Mouse (Mus musculus): ENCODE measurements around the gene Plekhj1. TPM values are rescaled to one million over a fixed set of nuclear protein-coding genes. Genes with fewer than 3 reads are reported as not detected.

Plekhj1 gene
- polyA plus RNA-seq, 1 experiment from 2014 or later = 119 TPM

MicroRNA genes within 50 kb of the gene (microRNA counts, 519-probe panel; counts per million panel counts)
- not detected for microRNA mmu-miR-1982

Small RNA genes within 50 kb of the gene (microRNA-seq; reads per million reads assigned to microRNA genes)
- gene Mir1982 (ENCODE audit: borderline number of aligned reads) = 10.8 reads per million, percentile 12 among the genes with 10 or more reads in this experiment

Other genes starting within 250 kb of the Plekhj1 start
- gene Rexo1, start 237.1 kb downstream of the Plekhj1 start, polyA plus RNA-seq (2014; fragmentation: Nextera tagmentation; extraction: Ambion mirVana) = 17.1 and 20.6 TPM in 2 replicates
- 4.5 and 5.5 TPM in 2 replicates for gene Klf16, start 221.3 kb downstream of the Plekhj1 start, polyA plus RNA-seq (2014; fragmentation: Nextera tagmentation; extraction: Ambion mirVana)
- gene Abhd17a, start 208.3 kb downstream of the Plekhj1 start, polyA plus RNA-seq (2014; fragmentation: Nextera tagmentation; extraction: Ambion mirVana) = 94.8 and 111 TPM in 2 replicates
- gene Scamp4, start 195.8 kb downstream of the Plekhj1 start, polyA plus RNA-seq (2014; fragmentation: Nextera tagmentation; extraction: Ambion mirVana) = 62.4 and 64.9 TPM in 2 replicates
- gene Adat3, start 195.7 kb downstream of the Plekhj1 start, polyA plus RNA-seq (2014; fragmentation: Nextera tagmentation; extraction: Ambion mirVana) = 5.7 and 5.8 TPM in 2 replicates
- gene Gm49322, start 192.6 kb downstream of the Plekhj1 start, polyA plus RNA-seq (2014; fragmentation: Nextera tagmentation; extraction: Ambion mirVana) = 1.4 and 1.5 TPM in 2 replicates
- gene Csnk1g2, start 175.8 kb downstream of the Plekhj1 start, polyA plus RNA-seq (2014; fragmentation: Nextera tagmentation; extraction: Ambion mirVana) = 93.4 and 97.9 TPM in 2 replicates
- 53.5 and 56.3 TPM in 2 replicates for gene Btbd2, start 141.6 kb downstream of the Plekhj1 start, polyA plus RNA-seq (2014; fragmentation: Nextera tagmentation; extraction: Ambion mirVana)
- 63.7 and 67.0 TPM in 2 replicates for gene Mknk2, start 120.5 kb downstream of the Plekhj1 start, polyA plus RNA-seq (2014; fragmentation: Nextera tagmentation; extraction: Ambion mirVana)
- gene Mob3a, start 96.6 kb downstream of the Plekhj1 start, polyA plus RNA-seq (2014; fragmentation: Nextera tagmentation; extraction: Ambion mirVana) = 42.3 and 45.0 TPM in 2 replicates
- 4.8 and 7.6 TPM in 2 replicates for gene Izumo4, start 96.4 kb downstream of the Plekhj1 start, polyA plus RNA-seq (2014; fragmentation: Nextera tagmentation; extraction: Ambion mirVana)
- gene Ap3d1, start 56.4 kb downstream of the Plekhj1 start, polyA plus RNA-seq (2014; fragmentation: Nextera tagmentation; extraction: Ambion mirVana) = 57.6 and 61.0 TPM in 2 replicates
- 13.8 and 16.6 TPM in 2 replicates for gene Dot1l, start 43.4 kb downstream of the Plekhj1 start, polyA plus RNA-seq (2014; fragmentation: Nextera tagmentation; extraction: Ambion mirVana)
- gene Sf3a2, start 428 bp downstream of the Plekhj1 start, polyA plus RNA-seq (2014; fragmentation: Nextera tagmentation; extraction: Ambion mirVana) = 92.6 and 93.9 TPM in 2 replicates
- not detected in 2 replicates for gene Amh, start 6.6 kb upstream of the Plekhj1 start, polyA plus RNA-seq (2014; fragmentation: Nextera tagmentation; extraction: Ambion mirVana)
- gene Jsrp1, start 14.9 kb upstream of the Plekhj1 start, polyA plus RNA-seq (2014; fragmentation: Nextera tagmentation; extraction: Ambion mirVana) = 0.60 and 1.2 TPM in 2 replicates
- 1,818 and 1,942 TPM in 2 replicates for gene Oaz1, start 28.0 kb upstream of the Plekhj1 start, polyA plus RNA-seq (2014; fragmentation: Nextera tagmentation; extraction: Ambion mirVana)
- 0.49 and 0.67 TPM in 2 replicates for gene Lingo3, start 45.4 kb upstream of the Plekhj1 start, polyA plus RNA-seq (2014; fragmentation: Nextera tagmentation; extraction: Ambion mirVana)
- 282 and 329 TPM in 2 replicates for gene Lsm7, start 56.6 kb upstream of the Plekhj1 start, polyA plus RNA-seq (2014; fragmentation: Nextera tagmentation; extraction: Ambion mirVana)
- gene Sppl2b, start 56.6 kb upstream of the Plekhj1 start, polyA plus RNA-seq (2014; fragmentation: Nextera tagmentation; extraction: Ambion mirVana) = 17.1 and 19.7 TPM in 2 replicates
- gene Tmprss9, start 73.2 kb upstream of the Plekhj1 start, polyA plus RNA-seq (2014; fragmentation: Nextera tagmentation; extraction: Ambion mirVana) = 0.06 TPM in 2 replicates
- gene Timm13, start 102.3 kb upstream of the Plekhj1 start, polyA plus RNA-seq (2014; fragmentation: Nextera tagmentation; extraction: Ambion mirVana) = 266 and 347 TPM in 2 replicates
- 18.4 and 19.4 TPM in 2 replicates for gene Lmnb2, start 119.6 kb upstream of the Plekhj1 start, polyA plus RNA-seq (2014; fragmentation: Nextera tagmentation; extraction: Ambion mirVana)
- gene Gadd45b, start 131.4 kb upstream of the Plekhj1 start, polyA plus RNA-seq (2014; fragmentation: Nextera tagmentation; extraction: Ambion mirVana) = 9.9 and 11.6 TPM in 2 replicates
- 4.8 and 5.4 TPM in 2 replicates for gene Gng7, start 216.3 kb upstream of the Plekhj1 start, polyA plus RNA-seq (2014; fragmentation: Nextera tagmentation; extraction: Ambion mirVana)
- 1.3 and 1.4 TPM in 2 replicates for gene Diras1, start 227.0 kb upstream of the Plekhj1 start, polyA plus RNA-seq (2014; fragmentation: Nextera tagmentation; extraction: Ambion mirVana)
- 6.7 and 7.2 TPM in 2 replicates for gene Slc39a3, start 238.8 kb upstream of the Plekhj1 start, polyA plus RNA-seq (2014; fragmentation: Nextera tagmentation; extraction: Ambion mirVana)